Mouse (Mus musculus) neural tube, embryonic 11.5 days (tissue): ENCODE data around the gene Rab24. TPM values are rescaled to one million over a fixed set of nuclear protein-coding genes. Genes with fewer than 3 reads are reported as not detected.

Source experiments
- ATAC-seq: fragments of 200-750 bp; cut with Nextera tagmentation; 2 replicates; pipeline ENCODE4 v1.8.0; 2017; ENCODE audit warnings: moderate number of reproducible peaks, mild to moderate bottlenecking, moderate TSS enrichment, moderate library complexity; ENCODE audit not compliant: insufficient read depth, low FRiP score, low TSS enrichment
- DNase-seq: peaks from one replicate; pipeline ENCODE4 v3.0.0-alpha.2; 2015; ENCODE audit warnings: low spot score
- H3K27ac ChIP-seq: fragments of 300-500 bp; sonication (generic); 2 replicates; pipeline ENCODE4 v1.5.1; 2014; ENCODE audit warnings: low read depth, mild to moderate bottlenecking, low read length
- H3K27me3 ChIP-seq: fragments of 300-500 bp; sonication (generic); 2 replicates; pipeline ENCODE4 v1.6.1; 2014; ENCODE audit warnings: mild to moderate bottlenecking, low read length, mixed read lengths; ENCODE audit not compliant: control insufficient read depth, insufficient read depth
- H3K36me3 ChIP-seq: fragments of 300-500 bp; sonication (generic); 2 replicates; pipeline ENCODE4 v1.6.1; 2014; ENCODE audit warnings: mild to moderate bottlenecking, low read length, moderate library complexity, mixed read lengths; ENCODE audit not compliant: control insufficient read depth, insufficient read depth
- H3K4me1 ChIP-seq: fragments of 300-500 bp; sonication (generic); 2 replicates; pipeline ENCODE4 v1.6.1; 2014; ENCODE audit warnings: low read length, mixed read lengths; ENCODE audit not compliant: control insufficient read depth, insufficient read depth
- H3K4me2 ChIP-seq: fragments of 300-500 bp; sonication (generic); 2 replicates; pipeline ENCODE4 v1.6.1; 2014; ENCODE audit warnings: low read depth, mild to moderate bottlenecking, moderate library complexity
- H3K4me3 ChIP-seq: fragments of 300-500 bp; sonication (generic); 2 replicates; pipeline ENCODE4 v1.5.1; 2014; ENCODE audit warnings: low read depth, low read length
- H3K9ac ChIP-seq: fragments of 300-500 bp; sonication (generic); 2 replicates; pipeline ENCODE4 v1.6.1; 2014; ENCODE audit warnings: mild to moderate bottlenecking, low read length
- H3K9me3 ChIP-seq: fragments of 300-500 bp; sonication (generic); 2 replicates; pipeline ENCODE4 v1.6.1; 2016; ENCODE audit warnings: low read length; ENCODE audit not compliant: control insufficient read depth
- WGBS: fragments of 180-500 bp; shearing (Covaris S2); extraction: QIAGEN DNeasy Blood & Tissue Kit; methylation state at CpG from one replicate; pipeline ENCODE4 v1.1.7; 2014; 5-methylcytosine and 5-hydroxymethylcytosine counted together
- polyA plus RNA-seq: library from polyadenylated mRNA; unstranded; fragments of >200 nt; fragmentation: Nextera tagmentation; extraction: Ambion mirVana; gene quantifications from 2 replicates; pipeline ENCODE4 v1.2.1, GENCODE M21; 2014

Rab24 gene
- polyA plus RNA-seq, 1 experiment from 2014 or later = 89.7 TPM

DNA sequence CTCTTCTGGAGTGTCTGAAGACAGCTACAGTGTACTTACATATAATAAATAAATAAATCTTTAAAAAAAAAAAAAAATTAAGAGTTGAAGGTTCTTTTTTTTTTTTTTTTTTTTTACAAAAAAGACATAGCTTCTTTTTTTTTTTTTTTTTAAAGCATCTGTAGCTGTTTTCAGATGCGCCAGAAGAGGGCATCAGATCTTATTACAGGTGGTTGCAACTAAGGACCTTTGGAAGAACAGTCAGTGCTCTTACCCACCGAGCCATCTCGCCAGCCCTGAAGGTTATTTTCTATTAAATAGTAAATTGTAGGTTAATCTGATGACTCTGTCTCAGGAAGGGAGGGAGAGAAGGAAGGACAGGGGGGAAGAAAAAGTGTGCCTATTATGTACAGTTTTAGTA, 32.9 kb downstream of the Rab24 start:
- ATAC-seq (no peak), DNase-seq (no peak)
- WGBS = 89% methylated on average over 3 of the region's 3 CpGs
- Histone ChIP-seq H3K4me2 (no peak overlapping the region), H3K36me3 (peaks cover 7% of the 10 kb centered on the region), H3K9ac (no peak overlapping the region), H3K9me3 (no peaks in the 10 kb centered on the region), H3K27ac (no peak overlapping the region), H3K4me1 (no peaks in the 10 kb centered on the region), H3K27me3 (no peaks in the 10 kb centered on the region), H3K4me3 (no peak overlapping the region)

DNA sequence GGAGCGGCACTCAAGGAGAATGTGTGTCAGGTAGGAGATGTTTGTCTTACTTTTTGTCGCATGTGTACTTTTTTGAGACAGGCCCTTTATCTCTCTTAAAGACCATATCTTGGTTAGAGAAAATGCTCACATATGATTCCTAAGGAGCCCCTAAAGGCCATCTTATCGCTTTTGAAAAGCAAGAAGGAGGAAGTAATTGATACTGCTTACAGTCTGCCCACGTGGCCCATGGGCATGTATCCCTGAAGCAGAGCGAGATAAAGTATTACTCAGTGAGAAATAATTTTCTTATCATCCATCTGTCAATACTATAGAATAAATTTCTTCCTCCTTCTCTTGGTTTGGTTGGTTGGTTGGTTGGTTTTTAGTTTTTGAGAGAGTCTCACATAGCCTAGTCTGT, 44.1 kb downstream of the Rab24 start:
- Histone ChIP-seq H3K4me1 (no peaks in the 10 kb centered on the region), H3K9me3 (no peaks in the 10 kb centered on the region), H3K4me3 (no peak overlapping the region), H3K36me3 (peaks cover 20% of the 10 kb centered on the region), H3K9ac (no peak overlapping the region), H3K27me3 (no peaks in the 10 kb centered on the region), H3K27ac (no peak overlapping the region), H3K4me2 (no peak overlapping the region)
- no peak for DNase-seq
- no peak for ATAC-seq
- WGBS = 93% methylated on average over 5 of the region's 5 CpGs

DNA sequence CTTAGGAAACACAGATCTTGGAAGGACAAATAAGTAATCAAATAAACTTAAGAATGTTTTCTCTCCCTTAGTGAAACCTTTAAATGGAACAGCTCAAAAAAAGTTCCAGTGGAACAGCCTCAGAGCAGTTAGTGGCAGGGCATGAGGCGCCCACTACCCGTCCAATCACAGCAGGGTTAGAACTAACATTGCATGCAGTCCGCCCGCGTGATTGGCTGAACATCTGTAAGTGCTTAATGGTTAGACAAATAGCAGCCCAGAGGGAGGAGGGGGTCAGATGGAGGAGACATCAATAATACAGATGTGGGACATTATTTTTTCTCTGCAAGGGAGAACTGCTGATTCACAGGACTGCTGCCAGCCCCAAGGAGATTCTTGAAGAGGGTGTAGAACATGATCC, 44.5 kb downstream of the Rab24 start:
- DNase-seq (no peak), ATAC-seq (no peak)
- peaks cover 21% of the 10 kb centered on the region for H3K36me3 ChIP-seq
- H3K4me2 ChIP-seq = no peak overlapping the region
- H3K9me3 ChIP-seq = no peaks in the 10 kb centered on the region
- H3K27ac ChIP-seq = no peak overlapping the region
- no peak overlapping the region for H3K4me3 ChIP-seq
- no peaks in the 10 kb centered on the region for H3K4me1 ChIP-seq
- 74% methylated on average over 5 of the region's 5 CpGs for WGBS
- no peak overlapping the region for H3K9ac ChIP-seq
- H3K27me3 ChIP-seq = no peaks in the 10 kb centered on the region

Other genes starting within 250 kb of the Rab24 start
- 28.7 and 29.9 TPM in 2 replicates for gene Uimc1, start 221.6 kb downstream of the Rab24 start, polyA plus RNA-seq
- 21.6 and 22.0 TPM in 2 replicates for gene Zfp346, start 216.6 kb downstream of the Rab24 start, polyA plus RNA-seq
- not detected in 2 replicates for gene Gm17617, start 188.4 kb downstream of the Rab24 start, polyA plus RNA-seq
- 3.0 and 3.2 TPM in 2 replicates for gene Fgfr4, start 169.3 kb downstream of the Rab24 start, polyA plus RNA-seq
- gene Nsd1, start 112.2 kb downstream of the Rab24 start, polyA plus RNA-seq = 68.2 and 69.8 TPM in 2 replicates
- gene Prelid1, start 1.4 kb downstream of the Rab24 start, polyA plus RNA-seq = 406 and 417 TPM in 2 replicates
- gene Mxd3, start 7.9 kb upstream of the Rab24 start, polyA plus RNA-seq = 29.5 and 31.6 TPM in 2 replicates
- 82.1 and 94.8 TPM in 2 replicates for gene Lman2, start 40.8 kb upstream of the Rab24 start, polyA plus RNA-seq
- gene Rgs14, start 47.8 kb upstream of the Rab24 start, polyA plus RNA-seq = 0.59 and 0.97 TPM in 2 replicates
- 0.13 TPM in 1 of 2 replicates, not detected in the other for gene Slc34a1, start 76.2 kb upstream of the Rab24 start, polyA plus RNA-seq
- not detected in 2 replicates for gene Pfn3, start 93.3 kb upstream of the Rab24 start, polyA plus RNA-seq
- not detected in 2 replicates for gene F12, start 104.8 kb upstream of the Rab24 start, polyA plus RNA-seq
- gene Grk6, start 123.1 kb upstream of the Rab24 start, polyA plus RNA-seq = 58.1 and 59.6 TPM in 2 replicates
- gene Prr7, start 142.3 kb upstream of the Rab24 start, polyA plus RNA-seq = 2.2 and 2.6 TPM in 2 replicates
- 362 and 372 TPM in 2 replicates for gene Dbn1, start 166.2 kb upstream of the Rab24 start, polyA plus RNA-seq
- gene Pdlim7, start 191.7 kb upstream of the Rab24 start, polyA plus RNA-seq = 165 and 172 TPM in 2 replicates
- 2.6 and 2.7 TPM in 2 replicates for gene Dok3, start 207.3 kb upstream of the Rab24 start, polyA plus RNA-seq
- gene Ddx41, start 214.7 kb upstream of the Rab24 start, polyA plus RNA-seq = 74.5 and 76.3 TPM in 2 replicates
- gene Fam193b, start 249.2 kb upstream of the Rab24 start, polyA plus RNA-seq = 44.6 and 51.0 TPM in 2 replicates